Mouse (Mus musculus) megakaryocyte, adult 5-6 weeks (primary cell): ENCODE data around the gene Tcf7. TPM values are rescaled to one million over a fixed set of nuclear protein-coding genes. Genes with fewer than 3 reads are reported as not detected.

Experiments
- ATAC-seq: 2 replicates; pipeline ENCODE4 v1.8.0; 2016; ENCODE audit warnings: mild to moderate bottlenecking, inconsistent platforms; ENCODE audit not compliant: poor library complexity, severe bottlenecking
- total RNA-seq, 2 experiments: library from RNA; stranded (forward) in 1 of 2; stranded (reverse) in 1 of 2; fragments of 153-499, 151-499 nt in 1 of 2; fragments of 221-1000, 200-1000 nt in 1 of 2; gene quantifications; 2 replicates each; pipeline versions ENCODE4 v1.2.3 to v1.2.4; 2015 to 2017

The Tcf7 gene
- 6.9 and 9.4 TPM in 2 replicates for total RNA-seq (2015)
- 1.2 and 1.8 TPM in 2 replicates for total RNA-seq (2017)

DNA sequence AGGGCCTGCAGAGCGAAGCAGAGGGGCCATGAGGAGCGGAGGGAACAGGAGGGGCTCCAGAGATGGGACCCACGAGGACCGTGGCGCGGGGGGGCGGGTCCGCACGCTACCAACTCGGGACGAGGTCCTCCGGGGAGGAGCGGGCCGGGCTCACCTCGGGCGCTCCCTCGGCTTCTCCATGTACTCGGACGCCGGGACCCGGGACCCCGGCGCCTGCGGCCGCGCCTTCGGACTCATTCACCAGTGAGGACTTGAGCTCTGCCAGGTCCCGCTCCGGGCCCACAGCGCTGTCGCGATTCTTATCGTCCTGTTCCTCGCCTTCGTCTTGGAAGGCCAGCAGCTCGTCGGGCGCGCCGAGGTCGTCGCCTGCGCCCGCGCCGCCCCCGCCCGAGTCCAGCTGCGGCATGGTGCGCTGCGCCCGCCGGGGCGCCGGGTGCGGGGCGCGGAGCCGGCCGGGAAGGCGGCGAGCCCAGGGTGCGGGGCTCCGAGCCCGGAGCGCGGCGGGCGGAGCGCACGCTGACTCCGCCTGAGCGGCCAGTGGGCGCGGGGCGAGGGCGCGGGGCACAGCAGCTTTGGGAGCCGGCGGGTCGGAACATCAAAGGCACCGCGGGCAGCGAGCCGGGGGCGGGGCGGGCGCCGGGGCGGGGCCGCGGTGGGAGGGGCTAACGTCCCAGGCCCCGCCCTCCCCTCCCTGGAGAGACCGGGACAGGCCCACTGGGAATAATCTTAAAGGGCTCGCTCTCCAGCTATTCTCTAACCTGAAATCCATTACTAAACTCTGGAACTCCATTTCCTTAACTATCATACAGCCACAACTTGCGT is at the start of gene Tcf7:
Tcf7 (minus strand) TSS at position 241 of the 822 bp plus-strand sequence.
- ATAC-seq = peak; percentile 16; the same call in 1 of the 2 replicates

DNA sequence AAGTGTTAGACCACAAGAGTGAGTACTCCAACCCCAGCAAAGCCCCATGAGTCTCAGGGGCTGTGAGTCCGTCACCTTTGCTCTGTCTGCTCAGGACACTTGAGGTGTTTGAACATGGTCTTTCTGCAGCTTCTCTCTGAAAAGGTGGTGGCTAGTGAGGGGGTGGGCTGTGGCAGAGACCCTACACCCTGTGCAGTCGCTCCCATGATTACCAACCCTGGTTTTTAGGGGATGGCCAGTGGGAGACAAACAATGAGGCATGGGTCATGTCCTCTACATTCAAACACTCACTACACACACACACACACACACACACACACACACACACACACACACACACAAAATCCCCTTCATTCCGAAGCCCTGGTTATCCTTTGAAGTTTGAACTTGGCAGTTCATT is 44.5 kb upstream of the Tcf7 start:
- no peak for ATAC-seq

DNA sequence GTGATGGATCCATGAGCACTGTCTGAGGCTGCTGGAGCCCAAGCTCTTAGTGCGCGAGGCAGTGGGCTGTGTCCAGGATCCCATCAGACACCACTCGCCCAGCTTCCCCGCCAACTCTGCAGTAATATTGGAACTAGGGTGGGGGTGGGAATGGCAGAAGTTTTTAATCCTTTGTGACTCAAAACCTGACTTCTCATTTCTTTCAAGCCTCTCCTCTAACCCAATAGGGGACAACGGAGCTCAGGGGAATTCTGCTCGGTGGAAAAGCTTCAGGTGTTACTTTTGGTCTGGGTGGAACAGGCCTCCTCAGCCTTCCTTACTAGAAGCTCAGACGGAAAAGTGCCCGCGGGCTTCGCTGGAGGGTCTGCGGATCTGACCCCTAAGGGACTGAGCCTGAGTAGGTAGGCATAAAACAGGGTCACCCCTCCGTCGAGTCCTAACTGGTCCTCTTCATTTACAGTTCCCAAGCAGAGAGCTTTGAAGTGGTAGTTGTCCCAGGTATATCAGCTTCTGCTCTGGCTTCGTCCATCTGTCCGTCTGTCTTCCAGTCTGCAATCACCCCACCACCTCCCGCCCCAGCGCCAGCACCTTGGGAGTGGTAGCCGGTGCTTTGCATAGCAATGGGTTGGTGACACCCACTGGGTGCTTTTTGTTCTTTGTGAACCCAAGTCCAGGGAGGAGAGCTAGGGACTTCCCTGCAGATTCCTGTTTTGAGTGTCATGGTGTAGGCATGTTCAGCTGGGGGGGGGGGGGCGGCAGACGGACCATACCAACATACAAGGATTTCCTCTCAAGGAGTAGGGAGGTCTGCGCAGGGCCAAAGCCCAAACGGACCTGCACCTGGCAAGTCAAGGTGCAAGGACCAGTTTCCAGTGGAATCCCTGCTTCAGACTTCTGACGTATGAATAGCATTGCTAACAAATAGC is 41.9 kb upstream of the Tcf7 start:
- no peak for ATAC-seq

DNA sequence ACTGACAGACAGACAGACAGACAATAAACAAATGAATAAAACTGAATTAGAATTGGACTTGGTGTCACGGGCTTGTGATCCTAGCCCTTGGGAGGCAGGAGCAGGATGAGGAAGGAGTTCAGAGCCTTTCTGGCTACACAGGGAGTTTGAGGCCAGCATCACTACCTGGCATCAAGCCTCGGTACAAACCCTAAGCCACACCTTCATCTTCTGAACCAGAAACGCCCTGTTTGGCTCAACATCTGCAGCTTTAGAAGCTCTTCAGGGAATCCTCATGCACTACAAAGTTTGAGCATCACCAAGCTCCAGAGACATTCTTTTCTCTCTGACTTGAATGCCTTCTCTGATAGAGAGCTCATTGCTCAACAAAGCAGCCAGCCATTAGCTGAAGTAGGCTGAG is 38.7 kb upstream of the Tcf7 start:
- no peak for ATAC-seq

DNA sequence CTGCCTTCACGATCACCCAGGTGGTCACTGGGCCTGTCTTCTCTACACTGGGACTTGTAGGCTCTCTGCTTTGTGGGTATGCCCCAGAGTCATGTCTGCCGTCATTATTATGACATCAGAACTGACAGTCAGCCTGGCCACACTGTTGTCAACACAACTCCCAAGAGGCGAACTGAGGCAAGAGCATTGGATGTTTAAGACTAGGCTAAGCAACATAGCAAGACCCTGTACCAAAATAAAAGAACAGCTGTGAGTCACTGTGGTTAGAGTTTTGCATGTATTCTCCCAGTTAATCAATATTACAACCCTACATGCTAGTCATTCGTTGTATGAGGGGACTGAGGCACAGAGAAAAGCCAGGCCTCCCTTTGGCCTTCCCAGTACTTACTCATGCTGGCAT is 37.7 kb upstream of the Tcf7 start:
- no peak for ATAC-seq

DNA sequence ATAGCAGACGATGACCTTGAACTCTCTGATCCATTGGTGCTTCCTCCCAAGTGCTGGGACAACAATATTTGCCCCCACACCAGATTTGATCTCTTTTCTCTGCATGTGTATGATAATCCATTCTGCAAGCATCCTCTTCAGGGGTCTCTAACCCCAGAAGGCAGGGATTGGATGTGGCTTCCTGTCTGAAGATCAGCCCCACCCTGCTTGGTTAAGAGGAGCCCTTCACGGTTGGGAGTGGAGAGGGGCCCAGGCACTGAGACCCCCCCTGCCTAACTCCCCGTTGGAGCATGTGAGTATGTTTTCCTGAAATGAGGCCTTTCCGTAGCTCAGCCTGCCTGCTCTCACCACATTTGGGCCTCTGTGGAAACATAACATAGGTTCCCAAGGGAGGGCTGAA is 36.9 kb upstream of the Tcf7 start:
- ATAC-seq = no peak

DNA sequence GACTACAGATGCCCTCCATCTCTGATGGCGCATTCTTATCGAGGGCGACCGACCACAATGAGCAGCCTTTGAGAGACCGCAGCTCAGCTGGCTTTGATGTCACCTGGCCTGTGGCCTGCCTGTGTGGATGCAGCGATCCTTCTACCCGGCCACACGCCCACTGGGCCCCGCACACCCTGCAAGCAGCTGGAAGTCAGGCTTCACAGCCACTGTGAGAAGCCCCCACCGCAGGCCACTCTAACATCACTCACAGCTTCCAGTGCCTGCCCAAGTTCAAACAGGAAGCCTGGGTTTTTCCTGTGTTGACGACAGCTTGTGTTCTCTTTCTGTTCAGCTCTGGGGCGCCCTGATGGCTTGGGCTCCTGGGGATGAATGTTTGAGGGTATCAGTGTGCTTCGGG is 35.6 kb upstream of the Tcf7 start:
- ATAC-seq = peak; percentile 59

DNA sequence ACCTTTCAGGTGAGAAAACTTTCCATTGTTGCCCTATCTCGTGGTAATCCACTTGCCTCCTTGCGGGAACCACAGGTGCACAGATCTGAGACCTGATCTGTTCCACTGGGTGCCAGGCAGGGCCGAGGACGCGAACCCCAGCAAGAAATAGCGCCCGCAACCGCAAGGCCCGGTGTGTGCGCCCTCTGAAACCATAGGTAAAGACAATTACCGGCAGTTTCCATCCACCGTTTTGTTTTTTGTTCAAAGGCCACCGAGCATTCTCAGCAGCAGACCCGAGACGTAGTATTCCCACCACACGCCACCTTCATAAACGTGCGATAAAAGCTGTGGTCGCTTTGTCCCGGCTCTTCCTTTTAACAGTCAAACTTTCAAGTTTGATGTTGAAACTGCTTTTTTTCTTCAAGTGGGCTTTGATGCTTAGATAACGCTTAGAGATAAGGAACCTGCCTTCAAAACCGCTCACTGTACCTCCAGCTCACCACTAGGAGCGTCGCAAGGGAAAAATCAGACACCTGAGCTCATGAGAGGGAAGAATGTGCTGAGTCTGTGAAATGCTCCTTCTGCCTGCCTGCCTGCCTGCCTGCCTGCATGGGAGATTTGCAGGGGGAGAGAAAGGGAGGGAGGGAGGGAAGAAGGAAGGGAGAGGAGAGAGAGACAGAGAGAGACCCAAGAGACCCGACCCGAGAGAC is 31.4 kb upstream of the Tcf7 start:
- ATAC-seq = peak; percentile 55

DNA sequence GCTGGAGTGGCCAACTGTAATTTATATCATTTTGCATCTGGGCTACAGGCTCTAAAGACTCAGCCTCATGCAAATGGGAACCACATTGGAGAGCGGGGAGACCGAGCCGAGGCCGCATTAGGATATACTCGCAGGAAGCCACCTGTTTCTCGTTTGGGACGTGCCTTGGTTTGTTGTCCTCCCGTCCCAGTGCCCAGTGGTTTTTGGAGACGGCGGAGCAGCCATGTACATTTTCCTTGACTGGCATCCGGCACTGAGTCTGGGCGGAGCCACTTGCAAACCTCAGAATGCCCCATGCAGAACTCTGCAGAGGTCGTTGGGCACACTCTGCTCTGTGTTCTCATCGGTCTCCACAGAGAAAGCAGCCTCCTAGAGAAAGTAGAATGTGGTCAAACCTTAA is 27.9 kb upstream of the Tcf7 start:
- ATAC-seq = no peak

DNA sequence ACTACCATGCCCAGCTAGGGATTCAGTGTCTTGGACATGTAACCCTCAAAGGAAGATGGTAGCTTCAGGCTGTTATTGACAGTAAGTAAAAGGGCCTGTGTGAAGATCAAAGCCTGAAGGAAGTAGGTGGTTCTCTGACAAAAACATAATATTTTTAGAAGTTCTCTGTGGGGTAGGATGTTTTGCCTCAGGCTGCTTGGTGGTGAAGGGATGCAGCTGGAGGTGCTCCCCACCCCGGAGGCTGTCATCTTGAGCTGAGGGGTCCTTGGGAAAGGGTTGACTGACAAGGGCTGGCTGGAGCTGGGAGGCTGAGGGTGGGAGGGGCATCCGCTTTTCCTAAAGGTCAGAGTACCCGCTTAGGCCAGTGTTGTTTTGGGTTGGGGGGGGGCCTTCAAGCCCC is 26.7 kb upstream of the Tcf7 start:
- ATAC-seq = no peak

DNA sequence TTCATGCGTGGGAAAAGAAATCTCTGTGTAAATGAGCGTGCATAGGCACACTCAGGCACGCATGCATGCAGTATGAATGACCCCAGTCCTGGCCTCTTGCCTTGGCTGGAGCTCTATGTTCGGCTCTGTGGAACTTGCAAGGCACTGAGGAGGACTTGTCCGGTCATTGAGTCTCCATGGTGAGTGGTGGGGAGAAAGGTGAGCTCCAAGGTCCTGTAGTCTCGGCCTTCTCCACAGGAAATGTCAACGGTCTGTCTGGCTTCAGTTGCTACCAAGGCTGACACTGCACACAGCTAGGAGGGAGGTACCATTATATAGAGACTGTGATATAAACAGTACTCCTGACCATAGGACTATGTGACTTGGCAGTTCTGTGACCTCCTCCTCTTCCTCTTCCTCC is 23.6 kb upstream of the Tcf7 start:
- no peak for ATAC-seq

DNA sequence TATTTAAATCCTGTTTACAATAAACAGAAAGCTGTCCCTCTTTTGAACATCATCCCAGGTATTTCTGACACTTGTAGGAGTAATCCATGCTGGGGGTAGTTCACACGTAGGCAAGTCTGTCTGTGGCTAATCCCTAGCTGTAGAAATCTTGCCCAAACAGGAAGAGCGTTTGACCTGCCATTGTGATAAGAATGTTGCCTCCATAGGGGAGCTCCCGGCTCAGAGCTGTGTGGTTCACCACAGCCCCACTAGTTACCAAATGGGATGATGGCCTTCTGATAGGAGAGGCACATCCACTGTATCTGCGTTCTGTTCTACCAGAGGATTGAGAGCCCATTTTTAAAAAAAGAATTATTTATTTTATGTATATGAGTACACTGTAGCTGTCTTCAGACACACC is 22.5 kb upstream of the Tcf7 start:
- peak; percentile 76 for ATAC-seq

DNA sequence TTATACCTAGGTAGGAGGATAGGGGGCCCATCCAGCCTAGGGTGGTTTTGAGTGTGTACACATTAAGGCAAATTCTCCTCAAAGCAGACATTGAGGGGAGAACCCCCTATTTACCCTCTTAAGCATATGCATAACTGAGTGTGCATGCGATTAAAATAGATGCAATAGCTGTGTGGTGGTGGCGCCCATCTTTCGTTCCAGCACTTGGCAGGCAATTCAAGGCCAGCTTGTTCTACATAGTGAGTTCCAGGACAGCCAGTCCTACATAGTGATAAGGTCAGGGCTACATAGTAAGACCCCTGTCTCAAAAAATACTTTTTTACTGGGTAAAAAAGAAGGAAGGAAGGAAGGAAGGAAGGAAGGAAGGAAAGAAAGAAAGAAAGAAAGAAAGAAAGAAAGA is 19.9 kb upstream of the Tcf7 start:
- no peak for ATAC-seq

DNA sequence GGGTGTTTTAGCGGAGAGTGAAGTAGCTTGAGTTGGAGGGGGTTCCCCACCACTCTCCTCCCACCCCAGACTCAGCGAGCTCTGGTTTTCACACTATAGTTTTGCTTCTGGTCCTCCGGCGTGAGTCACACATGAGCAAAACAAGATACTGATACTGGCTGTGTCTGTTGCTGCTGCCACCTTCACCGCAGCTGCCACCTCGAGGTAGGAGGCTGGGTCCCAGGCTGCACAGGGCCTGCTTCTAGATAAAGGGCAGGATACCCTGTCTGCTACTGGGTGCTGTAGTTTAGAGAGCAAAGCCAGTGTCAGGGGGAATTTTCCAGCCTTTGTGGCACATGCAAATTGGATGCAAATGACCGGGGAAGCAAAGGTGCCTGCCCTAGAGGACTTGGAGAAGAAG is 16.9 kb upstream of the Tcf7 start:
- ATAC-seq = peak; percentile 45

DNA sequence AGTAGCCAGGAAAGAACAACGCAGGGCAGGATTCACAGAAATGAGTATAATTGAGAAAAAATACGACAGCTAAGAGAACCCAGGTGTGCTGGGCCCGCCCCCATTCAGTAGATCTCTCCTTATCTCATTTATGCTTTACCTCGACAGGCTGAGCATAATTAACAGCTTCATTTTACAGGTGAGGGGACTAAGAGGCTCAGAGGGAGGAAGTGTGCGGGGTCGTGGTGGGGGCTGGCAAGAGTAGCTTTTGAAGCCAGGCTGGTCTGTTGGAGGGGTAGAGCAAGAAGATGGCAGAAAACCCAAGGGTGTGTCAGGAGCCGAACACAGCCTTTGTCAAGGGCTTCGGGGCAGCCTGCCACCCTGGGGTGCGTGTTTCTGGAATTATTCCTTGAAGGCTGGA is 16.1 kb upstream of the Tcf7 start:
- no peak for ATAC-seq

DNA sequence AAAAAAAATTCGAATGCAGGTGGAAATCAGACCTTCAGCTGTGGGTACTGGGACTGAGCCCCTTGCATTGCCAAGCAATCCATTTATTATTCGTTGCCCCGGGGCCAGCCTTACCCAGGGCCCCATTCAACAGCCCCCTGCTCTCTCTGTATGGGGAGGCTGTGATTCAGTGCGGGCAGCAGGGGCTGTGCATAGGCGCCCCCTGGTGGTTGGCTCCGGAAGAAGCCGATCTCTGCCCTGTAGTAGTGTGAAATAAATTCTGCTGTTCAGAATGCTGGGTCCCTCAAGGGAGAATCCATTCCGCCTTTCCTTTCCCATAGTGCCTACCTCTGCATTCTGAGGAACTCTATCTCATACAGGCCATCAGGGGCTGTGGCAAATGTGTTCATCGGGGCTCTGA is 14.5 kb upstream of the Tcf7 start:
- ATAC-seq = peak; percentile 81

DNA sequence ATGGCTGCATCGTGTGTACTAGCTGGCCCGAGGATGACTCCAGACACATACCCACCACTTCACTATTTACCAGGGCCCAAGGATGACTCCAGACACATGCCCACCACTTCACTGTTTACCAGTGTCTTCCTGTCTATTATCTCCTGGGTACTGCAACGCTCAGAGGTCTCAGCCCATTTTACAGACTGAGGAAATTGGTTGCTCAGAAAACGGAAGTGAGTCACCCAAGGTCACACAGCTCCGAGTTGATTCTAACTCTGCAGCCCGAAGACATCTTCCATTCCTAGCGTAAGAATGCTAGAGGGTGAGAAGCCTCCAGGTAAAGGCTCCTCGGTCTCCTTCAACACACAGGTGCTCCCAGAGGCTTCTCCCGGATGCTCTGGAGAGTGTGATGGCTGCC is 11.3 kb upstream of the Tcf7 start:
- ATAC-seq = no peak

DNA sequence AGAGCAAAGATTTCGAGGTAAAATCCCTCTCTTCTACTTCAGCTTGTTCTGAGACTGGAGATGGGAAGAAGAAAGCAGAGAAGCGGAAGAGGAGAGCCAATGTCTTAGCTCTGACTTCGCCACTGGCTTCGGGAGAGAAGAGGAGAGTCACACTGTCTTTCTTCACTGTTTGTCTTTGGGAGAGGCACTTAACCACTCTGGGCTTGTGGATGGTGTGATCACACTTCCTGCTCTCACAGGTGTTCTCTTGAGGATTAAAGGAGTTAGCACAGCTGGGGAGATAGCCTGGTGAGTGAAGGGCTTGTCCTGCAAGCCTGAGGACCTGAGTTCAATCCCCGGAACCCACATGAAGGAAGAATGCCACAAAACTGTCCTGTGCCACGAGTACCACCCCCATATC is 10.1 kb upstream of the Tcf7 start:
- no peak for ATAC-seq

DNA sequence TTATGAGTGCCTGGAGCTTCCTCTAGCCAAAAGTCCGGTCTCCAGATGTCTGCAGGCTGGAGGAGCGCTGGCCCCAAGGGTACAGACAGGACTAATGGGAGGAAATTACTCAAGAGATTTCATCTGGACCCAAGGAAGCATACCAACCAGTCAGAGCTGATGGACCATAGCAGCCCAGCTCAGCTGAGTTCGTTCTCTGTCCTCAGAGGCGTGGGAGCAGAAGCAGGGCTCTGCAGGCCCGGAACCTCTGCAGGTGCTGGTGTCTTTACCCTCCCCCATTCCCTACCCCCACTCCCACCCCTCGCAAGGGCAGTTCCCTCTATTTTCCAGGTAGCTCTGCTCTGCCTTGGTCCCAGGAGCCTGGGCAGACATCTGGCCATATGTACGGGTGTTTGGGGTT is 9.5 kb upstream of the Tcf7 start:
- ATAC-seq = no peak

DNA sequence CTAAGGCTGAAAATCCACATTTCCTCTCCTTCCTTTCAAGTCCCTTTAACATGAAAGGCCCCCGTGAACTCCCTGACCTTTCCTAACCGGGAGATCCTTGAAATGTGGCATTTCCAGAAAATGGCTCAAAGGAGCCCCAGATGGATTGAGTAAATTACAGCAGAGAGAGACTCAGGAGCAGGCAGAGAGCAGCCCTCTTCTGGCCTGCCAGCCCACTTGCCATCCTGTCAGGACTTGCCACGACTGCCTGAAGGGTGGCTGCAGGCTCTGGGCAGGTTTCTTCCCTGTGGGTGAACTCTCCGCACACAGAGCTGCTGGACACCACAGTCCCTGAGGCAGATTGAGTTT is 4.1 kb upstream of the Tcf7 start:
- ATAC-seq = no peak

DNA sequence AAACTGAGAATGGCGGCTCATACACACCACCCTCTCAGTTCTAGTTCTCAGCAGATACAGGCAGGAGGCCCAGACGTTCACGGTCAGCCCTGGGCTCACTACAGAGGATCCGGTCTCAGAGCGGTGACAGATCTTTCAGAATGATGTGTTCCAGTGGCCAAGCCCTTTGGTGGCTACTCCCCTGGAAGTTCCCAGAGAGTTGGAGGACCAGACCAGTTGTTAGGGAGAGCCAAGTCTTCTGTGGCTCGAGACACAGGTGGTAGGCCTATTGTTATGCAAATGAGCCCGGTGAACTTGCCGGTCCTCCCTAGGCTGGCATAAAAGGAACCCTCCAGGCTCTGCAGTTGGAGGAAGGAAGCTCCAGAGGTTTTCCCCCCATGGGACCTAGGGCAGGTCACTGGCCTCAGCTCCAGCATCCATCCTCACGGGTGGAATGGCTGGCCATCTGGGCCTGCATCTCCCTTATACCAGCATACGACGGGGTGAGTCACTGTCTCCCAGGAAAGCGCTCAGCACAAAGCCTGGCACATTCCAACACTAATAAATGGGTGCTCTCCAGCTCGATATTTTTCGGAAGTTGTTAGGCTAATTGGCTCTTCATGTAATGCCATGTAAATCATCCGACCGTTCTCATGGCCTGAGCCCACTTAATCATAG is 3.6 kb upstream of the Tcf7 start:
- no peak for ATAC-seq
